Comparison of ENCODE assay signal across 10 mouse cellular contexts in the genomic region with DNA sequence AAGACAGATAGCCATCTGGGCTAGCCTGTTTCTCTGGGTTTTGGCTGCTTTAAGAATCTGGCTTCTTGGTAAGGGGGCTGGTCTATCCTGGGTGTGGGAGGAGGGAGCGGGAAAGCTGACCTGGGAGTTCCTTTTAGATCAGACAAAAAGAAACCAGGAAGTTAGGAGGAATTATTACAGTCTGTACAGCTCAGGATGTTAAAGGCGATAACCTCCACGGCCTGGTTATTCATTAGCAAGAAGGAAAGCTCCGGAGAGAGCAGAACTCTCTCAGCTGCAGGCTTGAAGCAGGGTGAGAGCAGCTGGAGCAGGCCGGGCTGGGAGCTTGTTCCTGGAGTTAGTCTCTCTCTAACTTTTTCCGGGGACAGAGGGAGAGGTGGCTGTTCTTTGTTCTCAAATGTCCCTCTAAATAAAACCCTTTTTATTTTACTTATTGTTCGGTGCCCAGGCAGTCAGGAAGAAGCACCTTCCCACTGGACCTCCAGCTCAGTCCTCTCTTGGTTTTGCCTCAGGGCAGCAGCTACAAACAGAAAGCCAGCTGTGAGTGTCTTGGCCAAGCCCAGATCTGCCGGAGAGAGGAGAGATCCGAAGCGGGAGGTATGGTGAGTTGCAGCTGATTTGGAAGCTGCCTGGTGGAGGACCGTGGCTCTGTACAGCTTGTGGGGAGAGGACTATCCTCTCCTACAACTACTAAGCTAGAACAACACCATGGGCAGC. TPM values are rescaled to one million over a fixed set of nuclear protein-coding genes. Genes with fewer than 3 reads are reported as not detected.
DNase-seq lines count a peak whose midpoint lies in the region; ATAC-seq and TF ChIP-seq lines count a peak whose summit lies in the region.
"Had no signal": no experiment of that assay in that cellular context is flagged by ENCODE, and none has a peak within 500 bp of the region (broad histone marks: within the 10 kb centered on the region; RNA-seq: fewer than 3 reads in every experiment).

Gene Frk, plus strand, starts transcription at position 103 of the 717 bp plus-strand sequence.

- peak; percentile 37 for DNase-seq in gastrocnemius, adult 2 months
- DNase-seq in gastrocnemius, adult 8-10 months (ENCODE audit: low spot score in 2 of 2), result no peak
- DNase-seq in forelimb bud, embryonic 11.5 days (ENCODE audit: low read depth, low spot score), result peak; percentile 19
- no peak for DNase-seq in cerebellum, postnatal 36 days
- no peak for DNase-seq in thymus, postnatal 4 days

- H3K9ac ChIP-seq in intestine, embryonic 15.5 days, result peak within 1 kb of the TSS; percentile 62
- H3K9ac ChIP-seq in liver, embryonic 15.5 days, result no peak within 1 kb of the TSS
- peak within 1 kb of the TSS; percentile 58 for H3K9ac ChIP-seq in stomach, embryonic 14.5 days (replicated peaks; ENCODE audit: low read depth, low read length)
- H3K9ac ChIP-seq: midbrain, embryonic 12.5 days had no signal

- no peaks in the 10 kb centered on the region for H3K36me3 ChIP-seq in intestine, embryonic 15.5 days
- H3K36me3 ChIP-seq in liver, embryonic 15.5 days (replicated peaks), result no peaks in the 10 kb centered on the region
- H3K36me3 ChIP-seq in stomach, embryonic 14.5 days (ENCODE audit: control insufficient read depth, insufficient read depth, low read length), result no peaks in the 10 kb centered on the region
- H3K36me3 ChIP-seq: midbrain, embryonic 12.5 days had no signal

- intact Hi-C loops in gastrocnemius, adult 2 months (cut with DNase I), result loop anchor here (2.0 kb wide), 1 partner anchor 65 kb away; the partner anchor contains the start of gene Nt5dc1

- H3K9me3 ChIP-seq in intestine, embryonic 15.5 days, result no peaks in the 10 kb centered on the region
- H3K9me3 ChIP-seq in liver, embryonic 15.5 days (replicated peaks), result no peaks in the 10 kb centered on the region
- no peaks in the 10 kb centered on the region for H3K9me3 ChIP-seq in stomach, embryonic 14.5 days (ENCODE audit: control insufficient read depth, low read depth, low read length)
- H3K9me3 ChIP-seq: midbrain, embryonic 12.5 days had no signal

- no peak for TF ChIP-seq CTCF in gastrocnemius, adult 2 months (IDR thresholded peaks at IDR 0.05)

- H3K4me1 ChIP-seq in intestine, embryonic 15.5 days (replicated peaks), result 0 out of 2 replicates have a peak, but pooled peaks cover 8% of the 10 kb centered on the region
- H3K4me1 ChIP-seq in liver, embryonic 15.5 days (replicated peaks), result no peaks in the 10 kb centered on the region
- no peaks in the 10 kb centered on the region for H3K4me1 ChIP-seq in stomach, embryonic 14.5 days (ENCODE audit: control insufficient read depth, insufficient read depth, low read length)
- H3K4me1 ChIP-seq: midbrain, embryonic 12.5 days had no signal

- H3K27ac ChIP-seq in gastrocnemius, adult 2 months, result peak within 1 kb of the TSS; percentile 83
- peak within 1 kb of the TSS; percentile 94 for H3K27ac ChIP-seq in intestine, embryonic 15.5 days
- H3K27ac ChIP-seq in liver, embryonic 15.5 days (replicated peaks), result peak within 1 kb of the TSS; percentile 53; the same call in 1 of the 2 replicates
- H3K27ac ChIP-seq in stomach, embryonic 14.5 days (ENCODE audit: low read length), result peak within 1 kb of the TSS; percentile 93
- H3K27ac ChIP-seq: midbrain, embryonic 12.5 days had no signal

- peak; percentile 97 for ATAC-seq in intestine, embryonic 15.5 days
- ATAC-seq in liver, embryonic 15.5 days (ENCODE audit: insufficient read depth), result peak; percentile 70
- peak; percentile 95 for ATAC-seq in stomach, embryonic 14.5 days (ENCODE audit: insufficient number of reproducible peaks, insufficient read depth, low FRiP score, low read depth)

- peak within 1 kb of the TSS; percentile 58 for H3K4me2 ChIP-seq in intestine, embryonic 15.5 days (replicated peaks)
- H3K4me2 ChIP-seq in liver, embryonic 15.5 days, result peak within 1 kb of the TSS; percentile 48
- peak within 1 kb of the TSS; percentile 49 for H3K4me2 ChIP-seq in stomach, embryonic 14.5 days (replicated peaks; ENCODE audit: low read depth, low read length)
- H3K4me2 ChIP-seq: midbrain, embryonic 12.5 days had no signal

- H3K27me3 ChIP-seq in intestine, embryonic 15.5 days (replicated peaks), result no peaks in the 10 kb centered on the region
- no peaks in the 10 kb centered on the region for H3K27me3 ChIP-seq in liver, embryonic 15.5 days
- no peaks in the 10 kb centered on the region for H3K27me3 ChIP-seq in stomach, embryonic 14.5 days (ENCODE audit: control insufficient read depth, insufficient read depth, low read length)
- H3K27me3 ChIP-seq: CH12.LX; midbrain, embryonic 12.5 days had no signal

- H3K4me3 ChIP-seq in gastrocnemius, adult 2 months, result peak within 1 kb of the TSS; percentile 71
- H3K4me3 ChIP-seq in intestine, embryonic 15.5 days (replicated peaks), result peak within 1 kb of the TSS; percentile 51
- peak within 1 kb of the TSS; percentile 44 for H3K4me3 ChIP-seq in liver, embryonic 15.5 days (replicated peaks)
- H3K4me3 ChIP-seq in stomach, embryonic 14.5 days (ENCODE audit: low read depth, low read length), result peak within 1 kb of the TSS; percentile 48
- H3K4me3 ChIP-seq: midbrain, embryonic 12.5 days had no signal

- 9% methylated on average over 11 of the region's 11 CpGs for WGBS in intestine, embryonic 15.5 days
- whole genome bisulfite sequencing in liver, embryonic 15.5 days (ENCODE audit: insufficient replicate concordance), result 17% methylated on average over 11 of the region's 11 CpGs
- WGBS in stomach, embryonic 14.5 days, result 17% methylated on average over 11 of the region's 11 CpGs

RNA-seq across cellular contexts. Expression of gene Frk, which starts in this region (rescaled TPM):
- total RNA-seq in gastrocnemius, adult 2 months (2021), result 1 to 10 TPM in 1 of 2 experiments, under 1 TPM in 1; 0.28 to 1.1 TPM
- total RNA-seq in gastrocnemius, adult 8-10 months (2022), result 1 to 10 TPM in 1 of 4 experiments, under 1 TPM in 3; 0.38 to 1.2 (median 0.60) TPM
- 19.9 and 20.3 TPM in 2 replicates for polyA plus RNA-seq in intestine, embryonic 15.5 days (2015; fragmentation: Nextera tagmentation; extraction: Ambion mirVana)
- 1.3 and 1.4 TPM in 2 replicates for polyA plus RNA-seq in liver, embryonic 15.5 days (2015; fragmentation: Nextera tagmentation; extraction: Ambion mirVana)
- 19.2 and 20.6 TPM in 2 replicates for polyA plus RNA-seq in stomach, embryonic 14.5 days (2014; fragmentation: Nextera tagmentation; extraction: Ambion mirVana)
- total RNA-seq: CH12.LX had no signal

Comparison
In these comparisons a context has a peak if more than half of its experiments do, and no peak if none do; other contexts are left out.
1. DNase-seq: peak in gastrocnemius, adult 2 months (single experiment) and forelimb bud, embryonic 11.5 days (single experiment); none in gastrocnemius, adult 8-10 months (0 of 2), cerebellum, postnatal 36 days (0 of 2) and thymus, postnatal 4 days (single experiment).
2. Peak in every context shown above with its lines, with median percentiles within 50 percentile points of each other: H3K27ac ChIP-seq, H3K4me3 ChIP-seq, ATAC-seq and H3K4me2 ChIP-seq.